In genomic region chr4:121016928-121017657, GRCm38 (mm10) we compare ENCODE assay signal across 8 mouse cellular contexts. TPM values are rescaled to one million over a fixed set of nuclear protein-coding genes. Genes with fewer than 3 reads are reported as not detected.
DNase-seq lines count a peak whose midpoint lies in the region; ATAC-seq and TF ChIP-seq lines count a peak whose summit lies in the region.

Gene Smap2 (minus strand): TSS chr4:121017247.

- 1% methylated on average over 29 of the region's 48 CpGs for WGBS in forebrain, embryonic 13.5 days
- under 1% methylated on average over 37 of the region's 48 CpGs for WGBS in large intestine, adult 2 months
- WGBS in liver, postnatal 0 days (ENCODE audit: insufficient replicate concordance), result under 1% methylated on average over 34 of the region's 48 CpGs
- WGBS in neural tube, embryonic 14.5 days, result 0% methylated on average over 33 of the region's 48 CpGs

- peak within 1 kb of the TSS; percentile 94 for H3K4me3 ChIP-seq in E14TG2a.4 (replicated peaks; ENCODE audit: low read length)
- H3K4me3 ChIP-seq in forebrain, embryonic 13.5 days, result peak within 1 kb of the TSS; percentile 98
- peak within 1 kb of the TSS; percentile 97 for H3K4me3 ChIP-seq in liver, postnatal 0 days (ENCODE audit: low read depth, low read length)
- H3K4me3 ChIP-seq in neural tube, embryonic 14.5 days (ENCODE audit: low read depth, low read length), result peak within 1 kb of the TSS; percentile 96

- no peak for TF ChIP-seq EP300 in liver, postnatal 0 days (IDR thresholded peaks at IDR 0.05; ENCODE audit: low read depth)

- H3K4me2 ChIP-seq in forebrain, embryonic 13.5 days, result peak within 1 kb of the TSS; percentile 93
- peak within 1 kb of the TSS; percentile 84 for H3K4me2 ChIP-seq in liver, postnatal 0 days (ENCODE audit: low read depth, low read length)
- peak within 1 kb of the TSS; percentile 80 for H3K4me2 ChIP-seq in neural tube, embryonic 14.5 days (ENCODE audit: low read depth, low read length)

- H3K36me3 ChIP-seq in E14TG2a.4 (ENCODE audit: insufficient read depth, low read length), result no peaks in the 10 kb centered on the region
- no peaks in the 10 kb centered on the region for H3K36me3 ChIP-seq in forebrain, embryonic 13.5 days (ENCODE audit: poor library complexity, severe bottlenecking)
- no peaks in the 10 kb centered on the region for H3K36me3 ChIP-seq in liver, postnatal 0 days (replicated peaks; ENCODE audit: insufficient read depth, low read length)
- no peaks in the 10 kb centered on the region for H3K36me3 ChIP-seq in neural tube, embryonic 14.5 days (ENCODE audit: control insufficient read depth, insufficient read depth, low read length)

- H3K27me3 ChIP-seq in E14TG2a.4 (ENCODE audit: insufficient read depth, low read length), result no peaks in the 10 kb centered on the region
- no peaks in the 10 kb centered on the region for H3K27me3 ChIP-seq in forebrain, embryonic 13.5 days
- no peaks in the 10 kb centered on the region for H3K27me3 ChIP-seq in liver, postnatal 0 days (ENCODE audit: insufficient read depth, low read length)
- H3K27me3 ChIP-seq in neural tube, embryonic 14.5 days (ENCODE audit: control insufficient read depth, insufficient read depth, low read length), result no peaks in the 10 kb centered on the region

- peak; percentile 98 for ATAC-seq in forebrain, embryonic 13.5 days
- peak; percentile 93 for ATAC-seq in liver, postnatal 0 days
- peak; percentile 96 for ATAC-seq in neural tube, embryonic 14.5 days (ENCODE audit: low read depth)

- intact Hi-C loops in heart, postnatal 10 days (cut with DNase I), result loop anchor here (1.0 kb wide), 1 partner anchor 30 kb away; no protein-coding TSS in a partner anchor

- H3K4me1 ChIP-seq in E14TG2a.4 (replicated peaks; ENCODE audit: low read depth, low read length), result peaks cover 37% of the 10 kb centered on the region
- H3K4me1 ChIP-seq in forebrain, embryonic 13.5 days, result peaks cover 18% of the 10 kb centered on the region
- peaks cover 39% of the 10 kb centered on the region for H3K4me1 ChIP-seq in liver, postnatal 0 days (ENCODE audit: insufficient read depth)
- H3K4me1 ChIP-seq in neural tube, embryonic 14.5 days (ENCODE audit: control insufficient read depth, insufficient read depth, low read length), result peaks cover 18% of the 10 kb centered on the region

- peak within 1 kb of the TSS; percentile 72; the same call in 1 of the 2 replicates for H3K27ac ChIP-seq in forebrain, embryonic 13.5 days
- H3K27ac ChIP-seq in liver, postnatal 0 days (ENCODE audit: low read depth), result peak within 1 kb of the TSS; percentile 96
- H3K27ac ChIP-seq in neural tube, embryonic 14.5 days (ENCODE audit: low read depth, low read length), result peak within 1 kb of the TSS; percentile 63

- peak within 1 kb of the TSS; percentile 95 for H3K9ac ChIP-seq in forebrain, embryonic 13.5 days
- peak within 1 kb of the TSS; percentile 98 for H3K9ac ChIP-seq in liver, postnatal 0 days (replicated peaks)
- H3K9ac ChIP-seq in neural tube, embryonic 14.5 days (replicated peaks; ENCODE audit: low read depth, low read length), result peak within 1 kb of the TSS; percentile 86

- no peaks in the 10 kb centered on the region for H3K9me3 ChIP-seq in E14TG2a.4 (ENCODE audit: low read length)
- no peaks in the 10 kb centered on the region for H3K9me3 ChIP-seq in forebrain, embryonic 13.5 days (replicated peaks)
- no peaks in the 10 kb centered on the region for H3K9me3 ChIP-seq in liver, postnatal 0 days (ENCODE audit: low read length)
- H3K9me3 ChIP-seq in neural tube, embryonic 14.5 days (ENCODE audit: control insufficient read depth, low read length), result no peaks in the 10 kb centered on the region

- peak; percentile 24; the same call in 1 of the 2 replicates for TF ChIP-seq CTCF in E14TG2a.4 (conservative IDR thresholded peaks at IDR 0.05; ENCODE audit: low read length)
- TF ChIP-seq CTCF in liver, postnatal 0 days (IDR thresholded peaks at IDR 0.05; ENCODE audit: low read depth), result peak; percentile 73

- peak; percentile 98 for DNase-seq in c-Kit-positive CD71-positive TER-119-positive erythroid progenitor cells, embryonic 14.5 days (ENCODE audit: low spot score)
- DNase-seq in heart, postnatal 10 days, result peak; percentile 98 to 99
- DNase-seq in large intestine, adult 2 months (ENCODE audit: low read depth, low spot score), result peak; percentile 98
- peak; percentile 99 for DNase-seq in liver, postnatal 0 days
- peak; percentile 100 for DNase-seq in testis, postnatal 10 days (ENCODE audit: low spot score)

RNA-seq across cellular contexts. Expression of gene Smap2, which starts in this region (rescaled TPM):
- polyA plus RNA-seq in forebrain, embryonic 13.5 days (2015; fragmentation: Nextera tagmentation; extraction: Ambion mirVana), result 22.2 and 22.7 TPM in 2 replicates
- total RNA-seq in heart, postnatal 10 days (2021), result 10 to 100 TPM; 29.9 to 32.8 TPM
- polyA plus RNA-seq in large intestine, adult 2 months (2012; rRNA removed), result 27.3 and 29.1 TPM in 2 replicates
- polyA plus RNA-seq in liver, postnatal 0 days (2015; fragmentation: Nextera tagmentation; extraction: Ambion mirVana), result 14.9 and 17.1 TPM in 2 replicates
- polyA plus RNA-seq in neural tube, embryonic 14.5 days (2014; fragmentation: Nextera tagmentation; extraction: Ambion mirVana), result 55.0 and 59.4 TPM in 2 replicates

Comparison
In these comparisons a context has a peak if more than half of its experiments do, and no peak if none do; other contexts are left out.
1. Peak in every context shown above with its lines: DNase-seq, ATAC-seq, H3K4me3 ChIP-seq and H3K27ac ChIP-seq.